Mouse (Mus musculus) stomach, embryonic 16.5 days (tissue): ENCODE results near the gene Syt13. TPM values are rescaled to one million over a fixed set of nuclear protein-coding genes. Genes with fewer than 3 reads are reported as not detected.
A peak's percentile ranks its signal among the peaks of the same experiment; 100 is the strongest.

Experiments
- ATAC-seq: fragments of 200-750 bp; cut with Nextera tagmentation; 2 replicates; pipeline ENCODE4 v1.8.0; 2017; ENCODE audit warnings: moderate number of reproducible peaks, moderate TSS enrichment; ENCODE audit not compliant: insufficient read depth, low FRiP score
- H3K27ac ChIP-seq: fragments of 300-500 bp; sonication (generic); 2 replicates; pipeline ENCODE4 v1.5.1; 2014; ENCODE audit warnings: low read length
- H3K27me3 ChIP-seq: fragments of 300-500 bp; sonication (generic); 2 replicates; pipeline ENCODE4 v1.6.1; 2014; ENCODE audit warnings: low read length, control low read depth, mixed read lengths; ENCODE audit not compliant: control insufficient read depth, insufficient read depth
- H3K36me3 ChIP-seq: fragments of 300-500 bp; sonication (generic); 2 replicates; pipeline ENCODE4 v1.6.1; 2014; ENCODE audit warnings: low read length; ENCODE audit not compliant: control insufficient read depth, insufficient read depth
- H3K4me1 ChIP-seq: fragments of 300-500 bp; sonication (generic); 2 replicates; pipeline ENCODE4 v1.6.1; 2014; ENCODE audit warnings: low read length, control low read depth, mixed read lengths; ENCODE audit not compliant: control insufficient read depth, insufficient read depth
- H3K4me2 ChIP-seq: fragments of 300-500 bp; sonication (generic); 2 replicates; pipeline ENCODE4 v1.6.1; 2014; ENCODE audit warnings: low read depth, low read length, mixed read lengths
- H3K4me3 ChIP-seq: fragments of 300-500 bp; sonication (generic); replicated peaks from 2 replicates; pipeline ENCODE4 v1.5.1; 2014; ENCODE audit warnings: mild to moderate bottlenecking, low read length
- H3K9ac ChIP-seq: fragments of 300-500 bp; sonication (generic); 2 replicates; pipeline ENCODE4 v1.6.1; 2014; ENCODE audit warnings: low read length
- H3K9me3 ChIP-seq: fragments of 300-500 bp; sonication (generic); replicated peaks from 2 replicates; pipeline ENCODE4 v1.6.1; 2016; ENCODE audit warnings: low read length, control low read depth; ENCODE audit not compliant: control insufficient read depth
- WGBS: fragments of 180-500 bp; shearing (Covaris S2); extraction: QIAGEN DNeasy Blood & Tissue Kit; methylation state at CpG from one replicate; pipeline ENCODE4 v1.1.7; 2014; 5-methylcytosine and 5-hydroxymethylcytosine counted together
- polyA plus RNA-seq: library from polyadenylated mRNA; unstranded; fragments of >200 nt; fragmentation: Nextera tagmentation; extraction: Ambion mirVana; gene quantifications from 2 replicates; pipeline ENCODE4 v1.2.1, GENCODE M21; 2015

Gene Syt13
- polyA plus RNA-seq, 1 experiment from 2014 or later = 12.9 TPM

GRCm38 (mm10) chr2:92949518-92949917, 34.6 kb downstream of the Syt13 start:
- Histone ChIP-seq H3K4me2 (no peak overlapping the region), H3K36me3 (no peaks in the 10 kb centered on the region), H3K9ac (no peak overlapping the region), H3K9me3 (no peaks in the 10 kb centered on the region), H3K4me3 (no peak overlapping the region), H3K27ac (no peak overlapping the region), H3K27me3 (no peaks in the 10 kb centered on the region), H3K4me1 (peaks cover 7% of the 10 kb centered on the region)
- WGBS = 44% methylated on average over 1 of the region's 1 CpGs
- ATAC-seq = no peak

- Histone ChIP-seq H3K9me3 (no peaks in the 10 kb centered on the region), H3K4me2 (no peak overlapping the region), H3K36me3 (no peaks in the 10 kb centered on the region), H3K9ac (no peak overlapping the region), H3K27ac (no peak overlapping the region), H3K27me3 (no peaks in the 10 kb centered on the region), H3K4me1 (no peaks in the 10 kb centered on the region), H3K4me3 (no peak overlapping the region)
- WGBS = 92% methylated on average over 17 of the region's 17 CpGs
- no peak for ATAC-seq
These were observed 38.6 kb downstream of the Syt13 start for GRCm38 (mm10) chr2:92953450-92953849.

DNA sequence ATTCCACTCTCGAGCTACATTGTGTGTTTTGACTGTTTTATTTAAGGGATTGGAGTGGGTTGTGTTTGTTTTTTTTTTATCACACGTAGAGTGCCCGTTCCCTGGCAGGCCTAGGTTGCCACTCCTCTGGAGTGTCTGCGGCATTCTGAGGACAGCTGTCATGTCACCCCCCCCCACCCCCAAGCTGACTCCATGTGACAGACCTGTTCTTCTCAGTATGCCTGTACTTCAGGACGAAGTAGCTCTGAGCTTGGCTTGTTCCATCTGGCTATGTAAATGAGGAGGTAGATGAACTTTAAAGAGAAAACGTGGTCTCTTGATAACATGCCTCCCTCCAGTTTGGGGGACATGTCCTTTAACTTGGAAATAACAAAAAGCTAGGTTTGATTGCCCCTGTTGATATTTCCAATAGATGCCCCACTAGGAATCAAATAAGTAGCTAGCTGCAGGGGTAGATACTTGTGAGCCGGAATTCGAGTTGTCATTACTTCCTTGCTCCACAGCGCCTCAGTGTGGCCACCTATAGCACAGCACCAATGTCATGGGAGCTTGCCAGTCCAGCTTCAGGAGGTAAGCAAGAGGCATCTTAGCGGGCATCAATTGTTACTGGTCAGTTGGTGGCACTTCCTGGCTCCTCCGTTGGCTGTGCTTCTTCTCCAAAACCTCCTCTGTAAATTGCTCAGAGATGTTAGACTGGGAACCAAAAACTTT, 39.7 kb downstream of the Syt13 start:
- ATAC-seq = no peak
- 36% methylated on average over 11 of the region's 11 CpGs for WGBS
- H3K4me3 ChIP-seq = no peak overlapping the region
- no peaks in the 10 kb centered on the region for H3K27me3 ChIP-seq
- H3K36me3 ChIP-seq = no peaks in the 10 kb centered on the region
- no peak overlapping the region for H3K4me2 ChIP-seq
- H3K4me1 ChIP-seq = no peaks in the 10 kb centered on the region
- no peak overlapping the region for H3K27ac ChIP-seq
- no peak overlapping the region for H3K9ac ChIP-seq
- no peaks in the 10 kb centered on the region for H3K9me3 ChIP-seq

GRCm38 (mm10) chr2:92956943-92957342, 42.0 kb downstream of the Syt13 start:
- no peaks in the 10 kb centered on the region for H3K4me1 ChIP-seq
- no peak overlapping the region for H3K4me3 ChIP-seq
- no peak overlapping the region for H3K4me2 ChIP-seq
- H3K27ac ChIP-seq = no peak overlapping the region
- no peak overlapping the region for H3K9ac ChIP-seq
- no peaks in the 10 kb centered on the region for H3K36me3 ChIP-seq
- H3K9me3 ChIP-seq = no peaks in the 10 kb centered on the region
- no peak for ATAC-seq
- 76% methylated on average over 2 of the region's 2 CpGs for WGBS
- no peaks in the 10 kb centered on the region for H3K27me3 ChIP-seq

GRCm38 (mm10) chr2:92958640-92959039, 43.7 kb downstream of the Syt13 start:
- no peaks in the 10 kb centered on the region for H3K9me3 ChIP-seq
- H3K4me3 ChIP-seq = no peak overlapping the region
- no peak overlapping the region for H3K27ac ChIP-seq
- WGBS = 72% methylated on average over 4 of the region's 4 CpGs
- H3K4me2 ChIP-seq = no peak overlapping the region
- ATAC-seq = no peak
- H3K9ac ChIP-seq = no peak overlapping the region
- H3K4me1 ChIP-seq = no peaks in the 10 kb centered on the region
- H3K36me3 ChIP-seq = no peaks in the 10 kb centered on the region
- H3K27me3 ChIP-seq = no peaks in the 10 kb centered on the region

DNA sequence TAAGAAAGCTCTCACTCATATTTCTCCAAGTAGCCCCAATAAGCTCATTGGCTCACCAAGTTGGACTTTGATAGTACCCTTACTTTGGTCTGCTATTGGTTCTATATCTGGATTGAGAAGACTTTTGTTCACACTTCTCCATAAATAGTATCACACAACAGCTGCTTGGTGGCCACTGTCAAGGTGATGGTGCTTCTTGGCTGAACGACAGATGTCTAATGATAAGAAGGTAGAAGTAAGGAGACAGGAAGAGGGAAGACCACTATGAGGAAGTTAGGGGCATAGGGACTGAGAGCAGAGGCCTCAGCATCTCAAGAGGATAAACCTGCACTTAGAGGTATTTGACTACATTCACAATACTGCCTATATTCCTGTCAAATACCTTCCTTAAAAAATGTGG, 49.4 kb downstream of the Syt13 start:
- peaks cover 15% of the 10 kb centered on the region for H3K4me1 ChIP-seq
- no peak for ATAC-seq
- H3K9me3 ChIP-seq = no peaks in the 10 kb centered on the region
- no peak overlapping the region for H3K4me3 ChIP-seq
- no peak overlapping the region for H3K27ac ChIP-seq
- no peak overlapping the region for H3K4me2 ChIP-seq
- 0 out of 2 replicates have a peak, but pooled peaks cover 3% of the 10 kb centered on the region for H3K36me3 ChIP-seq
- WGBS = 67% methylated on average over 1 of the region's 1 CpGs
- no peaks in the 10 kb centered on the region for H3K27me3 ChIP-seq
- no peak overlapping the region for H3K9ac ChIP-seq

DNA sequence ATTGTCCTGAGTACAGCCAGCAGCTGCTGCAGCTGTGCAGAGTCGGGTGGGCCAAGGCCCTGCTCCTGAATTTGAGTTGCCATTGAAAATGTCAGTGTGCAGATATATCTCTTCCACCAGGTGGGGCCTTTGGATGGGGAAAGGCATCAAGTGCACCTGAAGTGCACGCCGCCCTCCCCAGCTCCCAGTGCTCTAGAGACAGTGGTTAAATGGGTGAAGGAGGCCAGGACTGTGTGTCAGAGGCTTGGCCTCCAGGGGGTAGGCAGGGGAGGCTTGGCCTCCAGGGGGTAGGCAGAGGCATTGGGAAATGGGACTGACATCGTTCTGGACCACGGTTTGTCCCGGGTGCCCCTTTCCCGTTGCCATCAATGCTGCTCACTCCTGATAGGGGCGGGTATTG, 51.4 kb downstream of the Syt13 start:
- Histone ChIP-seq H3K9me3 (no peaks in the 10 kb centered on the region), H3K27ac (no peak overlapping the region), H3K9ac (no peak overlapping the region), H3K4me3 (no peak overlapping the region), H3K27me3 (no peaks in the 10 kb centered on the region), H3K4me2 (no peak overlapping the region), H3K36me3 (0 out of 2 replicates have a peak, but pooled peaks cover 10% of the 10 kb centered on the region), H3K4me1 (peaks cover 15% of the 10 kb centered on the region)
- 58% methylated on average over 8 of the region's 8 CpGs for WGBS
- ATAC-seq = no peak

DNA sequence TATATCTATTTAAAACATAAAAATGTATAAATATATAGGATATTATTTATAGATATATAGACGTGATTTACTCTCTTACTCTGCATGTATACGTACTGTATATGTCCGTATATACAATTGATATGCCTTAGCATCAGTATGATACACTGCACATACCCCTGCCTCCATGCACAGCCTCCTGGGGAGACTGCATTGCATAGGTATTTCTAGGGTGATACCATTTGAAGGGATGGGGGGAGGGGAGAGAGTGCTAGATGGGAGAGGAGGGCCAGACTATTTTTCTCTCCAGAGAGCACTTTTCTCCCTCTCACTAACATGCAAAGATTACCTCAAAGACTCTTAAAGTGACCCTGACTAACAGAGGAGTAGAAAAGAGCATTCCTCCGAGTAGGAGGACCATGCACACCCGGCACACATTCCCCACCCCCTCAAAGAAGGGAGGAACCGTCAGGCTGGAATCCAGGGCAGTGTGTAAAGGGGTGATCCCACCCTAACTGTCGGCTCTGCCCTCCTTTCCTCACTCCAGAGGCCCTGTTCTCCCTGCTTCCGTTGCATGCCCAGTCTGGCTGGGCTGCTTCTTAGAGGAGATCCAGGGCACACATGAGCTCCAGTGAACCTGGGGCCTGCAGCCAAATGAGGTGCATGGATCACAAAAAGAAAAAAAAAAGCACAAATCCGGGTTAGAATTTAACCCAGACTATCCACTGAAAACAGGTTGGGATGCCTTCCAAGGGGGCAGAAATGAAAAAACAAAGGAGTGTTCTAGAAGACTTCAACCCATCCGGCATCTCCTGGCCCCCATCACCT, 52.3 kb downstream of the Syt13 start:
- 0 out of 2 replicates have a peak overlapping the region, but pooled peaks have one; percentile 7 for H3K4me2 ChIP-seq
- H3K36me3 ChIP-seq = 0 out of 2 replicates have a peak, but pooled peaks cover 10% of the 10 kb centered on the region
- H3K4me1 ChIP-seq = peaks cover 15% of the 10 kb centered on the region
- peak overlapping the region; percentile 70 for H3K27ac ChIP-seq
- H3K27me3 ChIP-seq = no peaks in the 10 kb centered on the region
- no peak overlapping the region for H3K4me3 ChIP-seq
- WGBS = 21% methylated on average over 10 of the region's 10 CpGs
- 0 out of 2 replicates have a peak overlapping the region, but pooled peaks have one; percentile 31 for H3K9ac ChIP-seq
- H3K9me3 ChIP-seq = no peaks in the 10 kb centered on the region
- ATAC-seq = peak; percentile 72

DNA sequence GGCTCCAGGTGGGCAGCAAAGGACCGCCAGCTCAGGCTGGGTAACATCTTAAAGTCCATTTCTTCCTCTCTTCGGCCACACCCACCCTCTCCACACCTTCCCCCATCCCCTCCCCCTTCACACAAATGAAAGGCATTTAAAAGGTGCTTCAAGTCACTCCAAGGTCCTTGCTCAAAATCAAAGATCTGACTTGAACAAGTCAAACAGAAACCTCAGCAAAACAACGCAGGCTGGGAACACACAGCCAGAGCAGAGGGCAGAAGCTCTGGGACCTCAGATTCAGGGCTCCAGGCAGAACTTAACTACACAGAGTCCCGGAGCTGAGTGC, 52.9 kb downstream of the Syt13 start:
- Histone ChIP-seq H3K9ac (no peak overlapping the region), H3K27me3 (no peaks in the 10 kb centered on the region), H3K27ac (peak overlapping the region; percentile 70), H3K9me3 (no peaks in the 10 kb centered on the region), H3K4me1 (peaks cover 15% of the 10 kb centered on the region), H3K36me3 (peaks cover 13% of the 10 kb centered on the region; the same call in 1 of the 2 replicates), H3K4me2 (0 out of 2 replicates have a peak overlapping the region, but pooled peaks have one; percentile 7), H3K4me3 (no peak overlapping the region)
- no peak for ATAC-seq
- 24% methylated on average over 4 of the region's 4 CpGs for WGBS
